Mouse (Mus musculus) ovary, postnatal 10 days (tissue): ENCODE results near the gene Olfr653.

ENCODE experiments used
- DNase-seq: peaks from one replicate; pipeline ENCODE4 v3.0.0; 2022; ENCODE audit warnings: low spot score

The Olfr653 gene

DNA sequence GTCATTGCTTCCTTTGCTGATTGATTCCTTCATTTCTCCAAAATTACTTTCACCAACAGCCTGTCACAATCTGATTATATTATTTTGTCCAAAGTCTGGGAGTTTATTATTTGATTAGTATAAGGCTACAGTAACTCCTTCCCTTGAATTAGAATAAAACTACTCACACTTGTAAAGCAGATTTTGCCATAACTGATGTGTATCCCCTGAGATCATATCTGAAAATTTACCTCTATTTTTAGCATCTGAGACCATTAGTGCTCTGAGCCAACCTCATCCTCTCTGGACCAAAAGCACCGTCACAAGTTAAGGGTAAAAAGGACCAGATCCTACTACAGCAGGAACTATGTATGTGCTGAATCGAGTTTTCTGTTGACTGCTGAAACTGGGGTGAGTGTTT lies at the start of gene Olfr653:
Olfr653 (plus strand) TSS at position 301 of the 400 bp plus-strand sequence.
- DNase-seq: no peak

DNA sequence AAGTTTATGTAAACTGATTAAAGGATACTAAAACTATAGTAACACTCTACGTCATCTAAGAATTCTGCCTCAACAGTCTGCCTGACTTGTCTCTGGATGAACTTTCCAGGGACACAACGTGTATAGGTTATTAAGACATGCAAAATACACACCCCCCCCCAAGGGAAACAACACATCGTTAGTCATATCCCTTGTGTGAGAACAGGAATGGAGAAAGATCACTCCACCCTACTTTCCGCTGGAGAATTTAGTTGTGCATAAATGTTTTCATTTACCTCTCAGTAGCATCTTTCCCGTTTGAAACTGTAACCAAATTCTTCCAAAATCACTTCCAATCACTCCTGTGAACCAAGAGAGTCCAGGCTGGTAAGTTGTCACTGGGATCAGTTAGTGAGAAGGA lies 27.3 kb upstream of the Olfr653 start, which contains the start of gene Olfr651:
Olfr651 (plus strand) TSS at position 301 of the 400 bp plus-strand sequence.
- DNase-seq: no peak

DNA sequence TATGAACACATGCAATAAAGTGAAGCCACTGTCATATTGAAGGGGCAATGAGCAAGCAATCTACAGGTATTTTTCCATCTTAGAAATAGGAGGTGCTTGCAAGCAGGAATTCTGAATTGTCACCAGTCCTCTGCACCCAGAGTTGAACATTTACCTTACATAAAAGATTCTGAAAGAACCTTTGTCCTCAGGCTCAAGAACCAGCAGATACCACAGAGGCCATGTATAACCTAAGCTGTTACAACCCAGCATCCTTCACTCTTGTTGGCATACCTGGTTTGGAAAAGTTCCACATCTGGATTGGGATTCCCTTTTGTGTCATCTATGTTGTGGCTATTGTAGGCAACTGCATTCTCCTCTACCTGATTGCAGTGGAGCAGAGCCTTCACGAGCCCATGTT lies 24.4 kb upstream of the Olfr653 start:
- DNase-seq: no peak

DNA sequence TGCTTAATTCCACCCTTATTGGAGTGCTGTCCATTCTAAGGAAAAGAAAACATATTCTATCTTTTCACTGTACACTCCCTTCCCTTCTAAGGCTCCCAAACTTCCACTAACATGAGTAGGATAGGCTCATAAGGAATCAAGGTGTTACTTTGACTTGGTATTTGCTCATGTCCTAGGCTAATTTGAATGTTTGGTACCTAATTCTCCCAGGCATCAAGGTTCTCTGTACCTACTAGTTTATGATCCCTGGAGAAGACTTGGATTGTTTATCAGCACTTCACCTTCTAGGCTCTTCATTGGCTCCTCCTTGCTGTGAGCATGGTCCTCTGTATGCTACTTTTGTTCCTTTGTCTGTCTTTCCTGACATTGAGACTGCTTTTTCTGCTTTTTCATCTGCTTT lies 16.5 kb upstream of the Olfr653 start, which contains the start of gene Olfr652:
Olfr652 (plus strand) TSS at position 301 of the 400 bp plus-strand sequence.
- no peak for DNase-seq

DNA sequence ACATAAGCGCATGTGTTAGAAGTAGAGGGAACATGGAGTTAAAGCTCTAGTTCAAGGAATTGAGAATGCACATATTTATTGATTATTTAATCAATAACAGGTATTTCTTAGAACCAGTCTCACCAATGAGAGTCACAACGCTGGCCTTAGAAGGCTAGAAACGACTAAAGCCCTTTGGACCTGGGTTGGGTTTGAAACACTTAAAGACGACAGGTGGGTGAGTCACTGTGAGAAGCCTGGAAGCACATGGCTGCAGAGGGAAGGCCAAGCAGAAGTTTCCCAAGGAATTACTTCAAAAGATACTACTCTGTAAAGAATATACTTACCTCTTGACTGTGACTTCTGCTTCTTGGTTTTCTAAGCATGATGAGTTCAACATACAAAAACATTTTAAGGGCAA lies 3.7 kb downstream of the Olfr653 start:
- DNase-seq: no peak

DNA sequence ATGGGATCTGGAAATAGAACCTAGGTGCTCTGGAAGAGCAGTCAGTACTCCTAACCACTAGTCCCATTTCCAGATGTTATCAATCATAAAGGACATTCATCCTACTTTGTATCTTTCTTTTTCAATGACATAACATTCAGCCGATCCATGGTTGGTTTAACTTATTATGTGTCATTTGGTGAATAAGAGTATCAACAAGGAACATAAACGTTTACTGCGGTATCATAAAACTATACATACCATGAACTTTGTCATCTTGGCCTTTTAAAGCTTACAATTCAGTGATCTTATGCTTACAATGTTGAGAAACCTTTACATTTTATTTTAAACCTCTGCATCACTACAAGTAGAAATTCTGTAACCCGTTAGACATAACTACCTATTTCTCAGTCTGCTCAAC lies 4.3 kb downstream of the Olfr653 start:
- DNase-seq: no peak

DNA sequence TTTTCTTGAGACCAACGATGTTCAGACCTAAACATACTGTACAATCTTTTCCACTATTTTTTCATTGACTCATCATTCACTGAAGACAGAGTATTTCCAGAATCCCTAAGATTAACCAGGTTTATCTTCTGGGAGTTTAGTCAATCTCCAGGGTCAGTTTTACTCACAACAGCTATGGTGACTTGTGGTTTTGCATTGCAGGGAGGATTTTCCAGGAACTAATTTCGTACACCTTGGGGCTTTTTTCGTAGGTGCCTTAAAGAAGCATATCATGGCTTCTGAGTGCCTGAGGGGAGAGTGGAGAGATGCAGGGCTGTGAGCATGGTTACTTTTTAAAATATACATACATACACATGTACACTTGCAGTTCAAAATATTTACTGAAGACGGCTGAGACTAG lies 9.6 kb downstream of the Olfr653 start, which contains the start of gene Olfr654:
Olfr654 (plus strand) TSS at position 301 of the 400 bp plus-strand sequence.
- no peak for DNase-seq

DNA sequence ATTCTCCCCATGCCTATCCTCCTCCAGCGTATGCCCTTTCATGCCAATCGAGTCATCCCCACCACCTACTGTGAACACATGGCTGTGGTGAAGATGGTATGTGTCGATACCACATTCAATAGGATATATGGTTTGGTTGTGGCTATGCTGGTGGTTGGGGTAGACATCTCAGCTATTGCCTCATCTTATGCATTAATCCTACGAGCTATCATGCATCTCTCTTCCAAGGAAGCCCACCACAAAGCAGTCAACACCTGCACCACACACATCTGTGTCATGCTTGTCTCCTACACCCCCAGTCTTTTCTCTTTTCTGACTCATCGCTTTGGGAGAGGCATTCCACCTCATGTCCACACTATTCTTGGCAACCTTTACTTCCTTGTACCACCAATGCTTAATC lies 11.2 kb downstream of the Olfr653 start:
- no peak for DNase-seq

DNA sequence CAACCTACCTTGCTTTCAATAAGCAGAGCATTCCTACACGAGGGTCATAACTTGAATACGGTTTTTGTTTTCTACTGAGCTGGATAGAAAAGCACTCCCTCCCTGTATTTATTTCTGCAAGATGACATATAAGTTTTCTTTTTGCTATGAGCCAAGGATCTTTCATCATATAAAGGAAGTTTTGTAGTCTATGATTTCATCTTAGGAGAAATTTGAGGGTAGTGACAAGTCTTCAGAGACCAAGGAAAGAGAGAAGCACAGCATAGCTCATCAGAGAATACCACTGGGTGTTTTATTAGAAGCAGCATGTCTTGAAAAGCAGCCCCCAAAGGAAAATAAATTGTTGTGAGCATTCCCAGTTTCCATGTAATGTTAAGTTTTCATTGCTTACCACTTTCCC lies 24.6 kb downstream of the Olfr653 start, which contains the start of gene Olfr655:
Olfr655 (minus strand) TSS at position 101 of the 400 bp plus-strand sequence.
- DNase-seq: no peak

DNA sequence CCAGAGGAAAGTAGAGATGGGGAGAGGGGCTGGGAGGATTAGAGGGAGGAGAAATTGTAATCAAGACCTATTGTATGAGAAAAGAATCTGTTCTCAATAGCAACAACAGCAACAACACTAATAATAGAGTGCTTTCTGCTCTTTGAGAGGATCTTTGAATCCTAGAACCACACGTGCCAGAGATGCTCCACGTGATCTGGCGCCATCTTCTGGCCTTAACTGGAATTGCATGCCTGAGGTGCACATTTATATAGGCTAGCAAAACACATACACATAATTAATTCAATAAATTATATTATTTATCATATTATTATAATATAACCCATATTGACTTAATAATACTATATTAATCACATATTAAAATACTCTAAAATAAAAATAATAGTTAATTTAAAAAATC lies 26.1 kb downstream of the Olfr653 start:
- no peak for DNase-seq

DNA sequence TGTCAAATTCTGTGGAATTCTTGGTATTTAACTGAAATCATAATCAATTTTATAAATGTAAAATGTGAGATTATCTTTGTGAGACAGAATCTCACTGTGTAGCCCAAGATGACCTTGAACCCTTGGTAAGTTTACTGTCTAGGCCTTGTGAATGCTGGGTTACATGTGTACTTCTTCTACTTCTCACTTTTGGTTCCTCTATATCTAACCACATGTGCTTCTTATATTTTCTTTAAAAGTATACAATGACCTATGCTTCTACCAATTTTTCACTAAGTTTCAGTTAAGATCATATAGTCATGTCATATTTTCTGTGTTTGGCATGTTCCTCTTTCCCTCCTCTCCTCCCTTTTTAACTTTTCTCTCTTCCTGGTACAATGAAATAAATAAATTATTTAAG lies 27.6 kb downstream of the Olfr653 start:
- no peak for DNase-seq

DNA sequence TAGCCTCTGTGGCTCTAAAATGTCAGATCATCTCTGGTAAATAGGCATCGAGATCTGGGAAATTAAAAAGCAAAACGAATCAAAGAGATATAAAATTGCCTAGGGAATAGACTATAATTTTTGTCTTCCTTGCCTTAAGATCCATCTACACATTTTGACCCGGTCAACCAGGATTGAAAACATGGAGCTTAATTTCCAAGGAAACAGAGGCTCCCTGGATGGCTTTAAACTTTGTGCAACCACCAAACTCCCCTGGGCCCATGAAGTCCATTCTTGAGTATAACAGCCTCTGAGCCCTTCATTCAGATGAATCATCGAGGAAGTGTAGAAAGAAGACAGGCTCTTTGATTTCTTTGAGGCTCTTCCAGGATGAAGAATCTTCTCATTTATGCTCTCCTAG lies 36.5 kb downstream of the Olfr653 start, which contains the start of gene Olfr656:
Olfr656 (plus strand) TSS at position 301 of the 400 bp plus-strand sequence.
- no peak for DNase-seq

DNA sequence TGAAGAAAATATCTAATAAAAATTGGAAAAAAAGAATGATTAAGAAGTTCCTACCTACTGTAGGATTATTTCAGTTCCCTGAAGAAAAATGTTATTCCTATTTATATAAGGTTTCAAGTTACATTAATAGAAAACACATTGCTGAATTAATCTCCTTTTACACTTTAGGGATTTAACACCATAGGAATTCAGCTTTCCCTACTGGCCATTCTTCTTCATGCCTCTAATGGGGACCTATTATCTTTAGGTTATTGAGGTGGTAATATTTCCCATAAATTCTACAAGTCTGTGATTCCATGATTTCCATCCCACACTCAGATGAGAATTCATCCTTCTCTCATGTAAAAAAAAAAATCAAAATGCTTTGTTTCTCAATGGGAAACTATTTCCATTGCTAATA lies 47.4 kb downstream of the Olfr653 start, which contains the start of gene Olfr657:
Olfr657 (plus strand) TSS at position 301 of the 400 bp plus-strand sequence.
- no peak for DNase-seq
